Mouse (Mus musculus) heart, adult 2 months (tissue): Measurements from ENCODE around the gene Sesn3.

Source experiments
- CTCF ChIP-seq: fragments of 200-600 bp; IDR thresholded peaks from 2 replicates; pipeline ENCODE4 v1.8.1; 2022; ENCODE audit warnings: antibody characterized with exemption, mild to moderate bottlenecking, moderate library complexity
- EP300 ChIP-seq: fragments of 200-500 bp; IDR thresholded peaks from 2 replicates; pipeline ENCODE4 v1.6.1; 2011; ENCODE audit warnings: low read depth, low read length, control low read depth; ENCODE audit not compliant: insufficient read depth
- POLR2A ChIP-seq: fragments of 200-500 bp; IDR thresholded peaks from 2 replicates; pipeline ENCODE4 v1.6.1; 2011; ENCODE audit warnings: mild to moderate bottlenecking, low read depth, low read length, control low read depth; ENCODE audit not compliant: insufficient read depth

GRCm38 (mm10) chr9:14378151-14378550 lies 103.3 kb downstream of the Sesn3 start:
- TF ChIP-seq EP300 = no peak
- no peak for TF ChIP-seq CTCF
- no peak for TF ChIP-seq POLR2A
